Mouse (Mus musculus) liver, embryonic 14.5 days (tissue): Measurements from ENCODE around the gene Krt23. TPM values are rescaled to one million over a fixed set of nuclear protein-coding genes. Genes with fewer than 3 reads are reported as not detected.

Experiments
- ATAC-seq: fragments of 200-750 bp; cut with Nextera tagmentation; 2 replicates; pipeline ENCODE4 v1.8.0; 2017; ENCODE audit warnings: moderate number of reproducible peaks, mild to moderate bottlenecking, moderate library complexity; ENCODE audit not compliant: insufficient read depth
- DNase-seq, 3 experiments: peaks; one replicate each; pipeline ENCODE4 v3.0.0-alpha.2; 2012 to 2013; ENCODE audit warnings: low read depth in 3 of 3, low spot score in 3 of 3
- H3K27ac ChIP-seq: fragments of 300-500 bp; sonication (generic); 2 replicates; pipeline ENCODE4 v1.5.1; 2014; ENCODE audit warnings: moderate library complexity, mild to moderate bottlenecking, control low read depth, inconsistent platforms
- H3K27me3 ChIP-seq: fragments of 300-500 bp; sonication (generic); 2 replicates; pipeline ENCODE4 v1.6.1; 2014; ENCODE audit warnings: mild to moderate bottlenecking, low read length, moderate library complexity; ENCODE audit not compliant: control insufficient read depth, insufficient read depth
- H3K36me3 ChIP-seq: fragments of 300-500 bp; sonication (generic); replicated peaks from 2 replicates; pipeline ENCODE4 v1.6.1; 2014; ENCODE audit warnings: low read depth; ENCODE audit not compliant: control insufficient read depth, insufficient read depth
- H3K4me1 ChIP-seq, 2 experiments: fragments of 200-500 bp in 1 of 2; fragments of 300-500 bp in 1 of 2; sonication (generic) in 1 of 2; replicated peaks; 2 replicates each; pipeline ENCODE4 v1.6.1; 2012 to 2014; ENCODE audit warnings: antibody characterized with exemption in 1 of 2, inconsistent platforms in 1 of 2, low read length in 1 of 2; ENCODE audit not compliant: control insufficient read depth in 2 of 2, insufficient read depth in 2 of 2
- H3K4me2 ChIP-seq: fragments of 300-500 bp; sonication (generic); 2 replicates; pipeline ENCODE4 v1.6.1; 2014; ENCODE audit warnings: low read depth, mild to moderate bottlenecking, control low read depth, moderate library complexity
- H3K4me3 ChIP-seq, 2 experiments: fragments of 200-500 bp in 1 of 2; fragments of 300-500 bp in 1 of 2; sonication (generic) in 1 of 2; 2 replicates each; pipeline ENCODE4 v1.5.1; 2012 to 2014; ENCODE audit warnings: low read depth in 2 of 2, low read length in 2 of 2, mild to moderate bottlenecking in 2 of 2, control low read depth in 1 of 2, inconsistent platforms in 1 of 2, moderate library complexity in 1 of 2; ENCODE audit not compliant: insufficient read depth in 1 of 2
- H3K9ac ChIP-seq: fragments of 300-500 bp; sonication (generic); replicated peaks from 2 replicates; pipeline ENCODE4 v1.6.1; 2014; ENCODE audit warnings: mild to moderate bottlenecking, control low read depth, moderate library complexity
- H3K9me3 ChIP-seq: fragments of 300-500 bp; sonication (generic); 2 replicates; pipeline ENCODE4 v1.6.1; 2016; ENCODE audit warnings: low read length, mixed read lengths; ENCODE audit not compliant: control insufficient read depth
- CTCF ChIP-seq: IDR thresholded peaks from 2 replicates; pipeline ENCODE4 v1.5.1; 2016; ENCODE audit warnings: antibody characterized with exemption, low read depth, control low read depth
- EP300 ChIP-seq: IDR thresholded peaks from 2 replicates; pipeline ENCODE4 v1.6.1; 2016; ENCODE audit warnings: antibody characterized with exemption, low read depth
- WGBS: fragments of 180-500 bp; shearing (Covaris S2); extraction: QIAGEN DNeasy Blood & Tissue Kit; methylation state at CpG from one replicate; pipeline ENCODE4 v1.1.7; 2014; ENCODE audit not compliant: insufficient replicate concordance; 5-methylcytosine and 5-hydroxymethylcytosine counted together
- polyA plus RNA-seq, 2 experiments: library from polyadenylated mRNA; depleted of rRNA in 1 of 2; stranded (reverse) in 1 of 2; unstranded in 1 of 2; fragments of >200 nt; fragmentation: Nextera tagmentation in 1 of 2; extraction: Ambion mirVana in 1 of 2; gene quantifications; 2 replicates each; pipeline versions ENCODE4 v1.2.1 to v1.2.3; 2012 to 2014

The Krt23 gene
- polyA plus RNA-seq, 2 experiments = 0.24 to 0.32 TPM

GRCm38 (mm10) chr11:99469228-99469627 lies 23.7 kb downstream of the Krt23 start:
- TF ChIP-seq EP300 (no peak), CTCF (no peak)
- DNase-seq (no peak), ATAC-seq (no peak)
- no peaks in the 10 kb centered on the region for H3K4me1 ChIP-seq
- no peak overlapping the region for H3K4me2 ChIP-seq
- no peaks in the 10 kb centered on the region for H3K27me3 ChIP-seq
- 47% methylated on average over 4 of the region's 4 CpGs for WGBS
- H3K4me3 ChIP-seq = no peak overlapping the region
- H3K9me3 ChIP-seq = no peaks in the 10 kb centered on the region
- no peak overlapping the region for H3K27ac ChIP-seq
- no peaks in the 10 kb centered on the region for H3K36me3 ChIP-seq
- no peak overlapping the region for H3K9ac ChIP-seq

GRCm38 (mm10) chr11:99468566-99468965 lies 24.4 kb downstream of the Krt23 start:
- 61% methylated on average over 11 of the region's 11 CpGs for WGBS
- no peak for DNase-seq
- H3K4me1 ChIP-seq = no peaks in the 10 kb centered on the region
- no peak overlapping the region for H3K4me2 ChIP-seq
- no peak overlapping the region for H3K9ac ChIP-seq
- no peak overlapping the region for H3K4me3 ChIP-seq
- H3K9me3 ChIP-seq = no peaks in the 10 kb centered on the region
- ATAC-seq = no peak
- TF ChIP-seq CTCF = no peak
- no peak for TF ChIP-seq EP300
- H3K27me3 ChIP-seq = no peaks in the 10 kb centered on the region
- H3K36me3 ChIP-seq = no peaks in the 10 kb centered on the region
- no peak overlapping the region for H3K27ac ChIP-seq

- no peak overlapping the region for H3K4me2 ChIP-seq
- no peaks in the 10 kb centered on the region for H3K36me3 ChIP-seq
- no peak overlapping the region for H3K4me3 ChIP-seq
- 31% methylated on average over 7 of the region's 7 CpGs for WGBS
- DNase-seq = no peak
- no peak overlapping the region for H3K27ac ChIP-seq
- no peak overlapping the region for H3K9ac ChIP-seq
- H3K4me1 ChIP-seq = no peaks in the 10 kb centered on the region
- no peaks in the 10 kb centered on the region for H3K9me3 ChIP-seq
- no peaks in the 10 kb centered on the region for H3K27me3 ChIP-seq
- ATAC-seq = no peak
- TF ChIP-seq CTCF (no peak), EP300 (no peak)
These were observed 26.6 kb downstream of the Krt23 start for GRCm38 (mm10) chr11:99466316-99466715.

- DNase-seq (peak; percentile 22 to 44 (median 23)), ATAC-seq (no peak)
- H3K4me3 ChIP-seq = no peak overlapping the region
- no peak overlapping the region for H3K4me2 ChIP-seq
- no peaks in the 10 kb centered on the region for H3K36me3 ChIP-seq
- no peak overlapping the region for H3K27ac ChIP-seq
- H3K9ac ChIP-seq = no peak overlapping the region
- 6% methylated on average over 5 of the region's 5 CpGs for WGBS
- H3K4me1 ChIP-seq = no peaks in the 10 kb centered on the region
- H3K9me3 ChIP-seq = no peaks in the 10 kb centered on the region
- no peaks in the 10 kb centered on the region for H3K27me3 ChIP-seq
- TF ChIP-seq EP300 = no peak
- peak; percentile 75 for TF ChIP-seq CTCF
These were observed 28.1 kb downstream of the Krt23 start for GRCm38 (mm10) chr11:99464836-99465235.

GRCm38 (mm10) chr11:99463155-99463554 lies 29.8 kb downstream of the Krt23 start:
- no peak overlapping the region for H3K4me2 ChIP-seq
- H3K27me3 ChIP-seq = no peaks in the 10 kb centered on the region
- no peak for TF ChIP-seq EP300
- TF ChIP-seq CTCF = peak; percentile 82
- no peak overlapping the region for H3K4me3 ChIP-seq
- DNase-seq (peak in 2 of 3 experiments; percentile 9 to 16), ATAC-seq (no peak)
- WGBS = 9% methylated on average over 8 of the region's 8 CpGs
- H3K27ac ChIP-seq = no peak overlapping the region
- H3K36me3 ChIP-seq = no peaks in the 10 kb centered on the region
- H3K9ac ChIP-seq = no peak overlapping the region
- 0 out of 4 replicates have a peak, but pooled peaks cover 0 to 2% of the 10 kb centered on the region in 2 experiments for H3K4me1 ChIP-seq
- H3K9me3 ChIP-seq = no peaks in the 10 kb centered on the region
